Mouse (Mus musculus): ENCODE measurements around the gene Abcc9.
"Not testable (repeated sequence)": the region's sequence is repeated elsewhere in the genome, so short reads cannot be mapped to it uniquely, and the experiment has no call there.

The Abcc9 gene

DNA sequence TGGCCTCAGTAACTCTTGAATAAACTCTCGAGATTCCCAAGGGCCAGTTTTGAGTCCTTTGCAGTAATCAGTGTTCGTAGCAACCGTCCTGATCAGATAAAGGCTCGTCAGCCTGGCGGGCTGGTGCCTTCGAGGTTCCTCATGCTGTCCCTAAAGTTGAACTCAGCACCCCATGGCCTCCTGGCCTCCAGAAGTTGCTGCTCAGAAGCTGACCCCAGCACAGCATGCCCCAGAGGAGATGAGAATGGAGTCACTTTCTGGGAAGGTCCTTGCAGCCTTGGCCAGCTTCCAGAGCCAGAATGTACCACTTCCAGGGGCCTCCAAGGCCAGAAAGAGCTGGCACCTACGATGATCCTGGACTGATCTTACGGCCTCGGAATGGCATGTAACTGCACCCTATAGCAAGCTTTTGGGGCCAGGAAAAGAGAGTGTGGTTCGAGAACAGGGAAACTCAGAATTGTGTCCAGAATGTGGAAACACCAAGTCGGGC is 1.4 kb upstream of the Abcc9 start:
- no peak for DNase-seq (ENCODE audit: low spot score in 2 of 2)

DNA sequence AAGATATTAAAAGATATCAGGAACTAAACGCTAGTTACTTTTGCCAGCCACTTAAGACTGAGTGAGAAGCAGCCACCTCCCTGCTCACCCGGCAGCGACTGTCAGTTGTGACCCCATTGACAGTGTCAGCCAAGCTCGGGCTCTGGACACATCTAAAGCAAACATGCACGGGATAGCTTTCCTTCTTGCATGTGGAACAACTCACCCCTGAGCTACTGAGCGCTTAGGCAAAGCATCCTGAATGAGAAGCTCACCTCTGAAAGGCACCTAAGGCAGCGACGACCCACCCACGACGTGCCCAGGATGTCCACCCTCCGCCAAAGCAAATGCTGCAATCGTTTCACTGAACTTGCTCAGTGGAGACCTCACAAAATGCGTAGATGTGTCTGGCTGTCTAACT is 954 bp downstream of the Abcc9 start:
- DNase-seq (ENCODE audit: low spot score in 2 of 2) = no peak

DNA sequence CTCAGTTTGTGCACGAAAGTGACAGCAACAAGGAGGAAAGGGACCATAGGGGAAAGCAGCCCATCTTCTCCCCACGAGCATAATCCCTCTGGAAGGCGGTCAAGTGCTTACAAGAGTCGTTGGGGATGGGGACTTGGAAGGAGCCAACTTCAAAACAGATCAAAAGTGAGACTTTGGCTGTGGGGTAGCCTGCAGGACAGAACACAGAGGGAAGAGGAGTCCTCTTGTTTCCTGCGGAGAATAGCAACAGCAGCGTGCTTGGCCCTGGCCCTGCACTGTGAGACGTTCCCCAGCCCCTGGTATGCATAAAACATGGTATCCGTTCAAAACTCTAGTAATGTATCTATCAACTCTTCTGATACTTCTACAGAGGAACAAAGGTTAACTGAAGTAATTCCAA is 1.4 kb downstream of the Abcc9 start:
- no peak for DNase-seq (ENCODE audit: low spot score in 2 of 2)

DNA sequence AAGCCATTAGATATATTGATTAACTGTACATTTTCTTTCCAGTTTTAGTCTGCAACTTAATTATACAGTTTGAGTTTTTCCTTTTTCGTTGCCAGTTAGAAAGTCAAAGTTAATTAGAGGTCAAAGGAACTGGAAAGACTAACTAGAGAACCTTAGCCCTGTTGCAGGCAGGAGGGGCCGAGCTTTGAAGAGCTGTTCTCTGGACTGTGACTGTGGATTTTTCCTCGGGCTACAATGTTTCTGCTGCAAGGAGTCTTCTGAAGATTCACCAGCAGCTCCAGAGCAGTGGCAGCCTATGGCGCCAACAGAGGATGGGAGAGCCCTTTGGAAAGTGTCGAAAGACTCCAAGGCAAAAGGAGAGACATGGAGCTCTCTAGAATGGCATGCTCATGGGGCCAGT is 10.0 kb downstream of the Abcc9 start:
- no peak for DNase-seq (ENCODE audit: low spot score in 2 of 2)

DNA sequence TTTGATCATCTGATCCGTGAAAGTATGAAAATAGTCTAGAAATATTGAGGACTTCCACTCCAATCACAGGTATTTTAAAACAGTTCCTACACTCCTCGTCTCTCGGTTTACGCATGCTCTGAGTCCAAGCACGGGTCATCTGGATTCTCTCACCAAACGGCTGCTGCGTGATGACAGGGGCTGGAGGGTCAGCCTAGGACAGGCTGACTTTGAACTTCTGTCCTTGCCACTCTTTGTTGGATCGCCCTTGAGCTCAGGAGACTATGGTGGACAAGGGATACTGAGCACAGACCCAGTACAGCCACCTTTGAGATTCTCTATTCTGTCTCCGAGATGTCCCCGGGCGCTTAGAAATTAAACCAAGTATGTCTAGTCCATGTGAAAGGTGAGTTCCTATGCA is 12.4 kb downstream of the Abcc9 start:
- DNase-seq (ENCODE audit: low spot score in 2 of 2) = no peak

GRCm38 (mm10) chr6:142682985-142683691 is 19.0 kb downstream of the Abcc9 start:
- DNase-seq (ENCODE audit: low spot score in 2 of 2) = no peak

DNA sequence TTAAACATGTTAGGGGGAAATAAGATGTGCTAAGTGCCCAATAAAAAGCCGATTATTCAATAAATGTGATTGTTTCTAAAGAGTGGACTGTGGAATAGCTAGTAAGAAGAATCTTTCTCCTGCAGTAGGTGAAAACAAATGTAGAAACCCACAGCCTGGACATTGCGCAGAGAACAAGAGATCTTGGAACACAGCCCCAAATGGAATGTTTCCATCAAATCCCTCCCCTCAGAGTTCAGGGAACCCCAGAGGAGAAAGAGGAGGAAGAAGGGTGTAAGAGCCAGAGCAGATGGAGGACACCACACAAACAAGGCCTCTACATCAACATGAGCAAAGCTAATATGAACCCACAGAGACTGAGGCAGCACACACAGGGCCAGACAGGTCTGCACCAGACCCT is 32.1 kb downstream of the Abcc9 start:
- DNase-seq (ENCODE audit: low spot score in 2 of 2) = no peak

- no peak for DNase-seq (ENCODE audit: low spot score in 2 of 2)
Measured at GRCm38 (mm10) chr6:142669343-142669742, 32.8 kb downstream of the Abcc9 start.

GRCm38 (mm10) chr6:142668831-142669230 is 33.3 kb downstream of the Abcc9 start:
- DNase-seq (ENCODE audit: low spot score in 2 of 2) = no peak

DNA sequence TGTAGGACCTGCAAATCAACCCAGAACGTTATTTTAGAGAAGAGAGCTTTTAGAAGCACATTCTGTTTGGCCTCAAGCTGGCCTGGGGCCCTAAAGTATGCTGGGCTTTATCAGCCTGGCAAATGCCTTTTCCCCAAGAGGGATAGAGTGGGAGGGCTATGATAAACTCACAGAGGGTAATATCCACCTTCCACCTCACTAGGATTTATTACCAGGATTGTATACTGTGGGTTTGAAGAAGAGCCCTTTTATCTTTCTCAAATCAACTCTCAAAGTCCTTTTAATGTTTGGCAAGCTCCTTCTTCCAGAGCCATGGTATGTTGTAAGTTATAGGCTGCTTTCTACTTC is 33.7 kb downstream of the Abcc9 start:
- DNase-seq (ENCODE audit: low spot score in 2 of 2) = no peak

DNA sequence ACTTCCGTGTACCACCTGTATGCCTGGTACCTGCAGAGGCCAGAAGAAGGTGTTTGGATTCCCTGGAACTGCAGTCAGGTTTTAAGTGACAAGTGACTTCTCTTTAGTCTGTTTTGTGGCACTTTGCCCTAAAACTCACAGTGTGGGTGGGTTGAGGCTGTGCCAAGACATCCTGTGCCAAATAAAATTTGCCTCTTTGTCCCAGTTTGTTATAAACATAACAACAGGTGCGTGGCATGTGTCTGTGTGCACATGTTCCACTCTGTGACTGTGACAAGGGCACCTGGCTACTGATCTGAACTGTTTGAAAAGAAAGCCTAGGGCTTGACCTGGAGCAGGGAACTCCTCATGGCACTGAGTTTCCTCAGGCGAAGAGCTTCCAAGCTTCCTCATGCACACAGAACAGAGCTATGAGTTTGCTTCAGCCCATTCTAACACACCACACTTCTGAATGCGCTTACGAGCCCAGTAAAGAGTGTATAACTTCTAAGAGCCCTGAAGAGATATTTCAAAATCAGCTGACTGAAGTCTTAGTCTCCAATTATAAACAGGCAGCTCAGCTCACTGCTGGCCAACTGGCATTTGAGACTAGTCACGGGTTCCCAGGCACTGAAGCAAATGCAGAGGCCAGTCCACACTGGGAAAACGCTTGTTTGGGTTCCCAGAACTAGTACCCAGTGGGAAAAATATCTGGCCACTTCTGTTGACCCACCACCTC is 34.3 kb downstream of the Abcc9 start:
- DNase-seq (ENCODE audit: low spot score in 2 of 2) = no peak

GRCm38 (mm10) chr6:142662056-142662455 is 40.1 kb downstream of the Abcc9 start:
- not testable (repeated sequence) for DNase-seq (ENCODE audit: low spot score in 2 of 2)

DNA sequence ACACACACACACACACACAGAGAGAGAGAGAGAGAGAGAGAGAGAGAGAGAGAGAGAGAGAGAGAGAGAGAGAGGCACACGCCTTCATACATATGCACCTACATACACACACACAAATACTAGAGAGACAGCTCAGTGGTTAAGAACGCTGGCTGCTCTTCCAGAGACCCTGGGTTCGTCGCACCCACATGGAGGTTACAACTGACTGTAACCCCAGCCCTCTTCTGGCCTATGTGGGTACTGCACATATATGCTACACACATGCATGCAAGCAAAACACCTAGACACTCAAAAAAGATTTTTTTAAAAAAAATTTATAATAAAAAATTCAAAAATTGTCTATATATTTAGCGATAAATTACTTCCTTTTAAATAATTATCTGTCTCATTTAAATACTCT is 43.1 kb downstream of the Abcc9 start:
- peak; percentile 9 to 12 for DNase-seq (ENCODE audit: low spot score in 2 of 2)

DNA sequence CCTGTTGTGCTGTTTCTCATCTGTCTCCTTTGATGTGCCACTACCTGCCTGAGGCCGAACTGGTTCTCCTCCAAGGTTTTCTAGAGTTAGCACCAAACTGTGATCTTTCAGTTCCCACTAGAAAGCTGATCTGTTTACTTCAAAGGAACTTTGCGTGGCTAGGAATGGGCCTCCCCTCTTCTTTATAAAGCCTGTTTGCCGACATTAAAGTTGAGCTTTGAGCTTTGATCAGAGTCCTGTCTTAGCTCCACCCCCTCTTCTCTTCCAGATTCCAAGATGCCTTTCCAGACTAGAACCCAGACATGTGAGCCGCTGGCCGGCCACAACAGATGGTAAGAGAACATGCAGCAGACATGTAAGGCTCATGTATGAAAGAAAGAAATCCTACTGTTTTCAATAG is 47.6 kb downstream of the Abcc9 start:
- DNase-seq (ENCODE audit: low spot score in 2 of 2) = no peak

DNA sequence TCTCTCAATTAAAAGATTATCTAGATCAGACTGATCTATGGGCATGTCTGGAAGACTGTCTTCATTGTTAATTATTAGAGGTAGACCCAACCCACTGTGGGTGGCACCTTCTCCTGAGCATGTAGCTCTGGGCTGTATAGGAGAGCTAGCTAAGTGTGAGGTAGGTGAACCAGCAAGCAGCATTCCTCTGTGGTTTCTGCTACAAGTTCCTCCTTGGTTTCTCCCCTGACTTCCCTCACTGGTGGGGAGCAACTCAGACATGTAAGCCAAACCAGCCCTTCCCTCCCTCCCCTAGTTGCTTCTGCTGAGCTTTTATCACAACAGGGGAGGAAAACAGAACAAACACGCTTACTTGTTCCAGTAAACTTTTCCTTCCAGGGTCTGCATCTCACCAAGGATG is 49.9 kb downstream of the Abcc9 start:
- no peak for DNase-seq (ENCODE audit: low spot score in 2 of 2)

DNA sequence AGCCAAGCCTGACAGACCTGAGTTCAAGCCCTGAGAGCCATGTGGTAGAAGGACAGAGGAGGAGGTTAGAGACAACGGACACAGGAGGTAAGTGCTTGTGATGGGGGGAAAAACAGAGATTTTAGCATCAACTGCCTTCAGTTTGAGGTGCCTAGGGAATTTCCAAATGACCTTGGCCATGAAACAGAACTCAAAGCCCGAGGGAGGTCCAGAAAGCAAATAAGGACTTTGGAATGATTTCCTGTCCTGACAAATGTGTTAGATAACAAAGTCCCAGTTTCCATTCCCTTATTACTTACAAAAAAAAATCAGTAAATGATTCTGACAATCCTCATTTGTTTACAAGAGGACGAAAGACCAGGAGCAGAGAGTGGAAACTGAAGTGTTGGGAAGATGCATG is 52.8 kb downstream of the Abcc9 start:
- no peak for DNase-seq (ENCODE audit: low spot score in 2 of 2)

DNA sequence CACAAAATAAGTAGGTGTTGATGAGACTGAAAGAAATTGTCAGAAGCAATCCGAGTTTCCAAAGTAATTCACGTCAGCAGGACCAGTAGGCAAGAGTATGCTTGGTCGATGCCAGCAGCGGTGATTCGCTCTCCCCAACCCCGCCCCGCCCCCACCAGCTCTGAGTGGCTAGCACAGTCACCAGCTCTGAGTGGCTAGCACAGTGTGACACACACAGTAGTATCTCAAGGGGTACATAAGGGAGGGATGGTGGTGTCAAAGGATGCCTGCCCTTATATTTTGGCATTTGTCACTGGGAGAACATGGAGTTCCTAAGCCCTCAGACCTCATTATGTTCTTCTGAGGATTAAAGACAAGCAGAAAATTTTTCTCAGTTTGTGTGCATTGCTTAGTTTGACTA is 56.6 kb downstream of the Abcc9 start:
- DNase-seq (ENCODE audit: low spot score in 2 of 2) = no peak

GRCm38 (mm10) chr6:142639301-142639700 is 62.8 kb downstream of the Abcc9 start:
- no peak for DNase-seq (ENCODE audit: low spot score in 2 of 2)

DNA sequence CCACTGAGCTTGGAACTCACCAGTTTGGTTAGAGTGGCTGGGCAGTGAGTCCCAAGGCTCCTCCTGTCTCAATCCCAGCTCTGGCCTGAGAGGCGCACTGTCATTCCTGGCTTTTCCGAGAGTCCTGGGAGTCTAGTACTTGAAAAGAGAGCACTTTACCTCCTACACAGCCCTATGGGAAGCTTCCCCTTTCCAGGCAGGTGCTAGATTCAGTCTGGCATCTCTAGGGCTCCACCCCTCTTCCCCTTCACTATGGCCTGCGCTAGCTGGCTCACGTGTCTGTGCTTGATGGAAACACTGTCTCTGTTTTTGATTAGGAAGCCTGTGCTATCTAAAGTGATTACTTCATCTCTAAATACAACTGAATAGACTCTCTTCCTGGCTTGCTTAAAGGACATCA is 66.5 kb downstream of the Abcc9 start:
- DNase-seq (ENCODE audit: low spot score in 2 of 2) = no peak

DNA sequence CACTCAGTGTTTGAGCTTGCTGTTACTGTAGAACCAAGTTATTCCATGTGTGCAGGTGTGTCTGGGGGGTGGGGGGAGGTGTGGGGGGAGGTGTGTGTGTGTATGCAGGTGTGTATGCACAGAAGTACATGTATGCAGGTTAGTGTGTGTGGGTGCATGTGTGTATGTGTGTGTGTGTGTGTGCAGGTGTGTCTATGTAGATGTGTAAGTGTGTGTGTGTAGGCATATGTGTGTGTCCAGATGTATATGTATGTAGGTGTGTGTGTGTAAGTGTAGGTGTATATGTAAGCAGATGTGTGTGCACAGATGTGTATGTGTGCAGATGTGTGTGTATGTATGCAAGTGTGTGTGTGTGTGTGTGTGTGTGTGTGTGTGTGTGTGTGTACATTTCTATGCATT is 66.9 kb downstream of the Abcc9 start:
- DNase-seq (ENCODE audit: low spot score in 2 of 2) = no peak

DNA sequence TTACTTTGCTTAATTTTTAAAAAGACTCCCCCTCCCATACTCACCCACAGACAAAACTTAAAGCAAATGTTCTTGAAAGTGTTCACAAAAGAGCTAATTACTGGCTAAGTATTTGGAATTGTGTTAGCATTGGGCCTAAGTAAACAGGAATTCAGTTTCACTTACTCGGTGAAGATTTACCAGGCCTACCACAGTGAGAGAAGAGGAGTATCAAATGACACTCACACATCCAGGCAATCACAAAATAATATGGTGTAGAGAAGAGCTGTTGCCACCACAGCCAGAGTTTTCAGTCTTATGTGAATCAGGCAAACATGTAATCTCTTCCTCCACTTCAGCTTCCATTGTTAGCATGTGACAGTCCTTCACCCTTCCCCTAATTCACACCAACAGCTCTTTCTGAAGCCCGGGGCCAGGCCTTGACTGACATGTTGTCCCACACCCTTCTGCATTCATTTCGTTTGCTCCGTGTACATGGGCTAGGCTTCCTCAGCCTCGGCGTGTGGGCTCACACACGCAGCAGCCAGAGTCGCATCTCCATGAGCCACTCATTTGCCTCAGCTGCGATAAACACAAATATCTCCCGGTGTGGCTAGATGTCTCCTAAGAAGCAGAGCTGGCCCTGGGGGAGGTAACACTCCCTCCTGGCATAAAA is 67.5 kb downstream of the Abcc9 start:
- no peak for DNase-seq (ENCODE audit: low spot score in 2 of 2)

- DNase-seq (ENCODE audit: low spot score in 2 of 2) = no peak
Measured at GRCm38 (mm10) chr6:142623351-142623750, 78.8 kb downstream of the Abcc9 start.

GRCm38 (mm10) chr6:142616659-142617058 is 85.5 kb downstream of the Abcc9 start:
- no peak for DNase-seq (ENCODE audit: low spot score in 2 of 2)

All from natural killer cell, adult 2 months (primary cell).